Mouse (Mus musculus) adrenal gland, postnatal 10 days (tissue): ENCODE measurements at regions not wholly inside any gene's neighbourhood (a gene's known extent, or its start where the extent isn't known, plus 50 kb on each side); places are given as distances from the start of the nearest gene placed in this dataset.
A peak's percentile ranks its signal among the peaks of the same experiment; 100 is the strongest.

Experiments
- DNase-seq: peaks from one replicate; pipeline ENCODE4 v3.0.0; 2021; ENCODE audit warnings: mixed read lengths

DNA sequence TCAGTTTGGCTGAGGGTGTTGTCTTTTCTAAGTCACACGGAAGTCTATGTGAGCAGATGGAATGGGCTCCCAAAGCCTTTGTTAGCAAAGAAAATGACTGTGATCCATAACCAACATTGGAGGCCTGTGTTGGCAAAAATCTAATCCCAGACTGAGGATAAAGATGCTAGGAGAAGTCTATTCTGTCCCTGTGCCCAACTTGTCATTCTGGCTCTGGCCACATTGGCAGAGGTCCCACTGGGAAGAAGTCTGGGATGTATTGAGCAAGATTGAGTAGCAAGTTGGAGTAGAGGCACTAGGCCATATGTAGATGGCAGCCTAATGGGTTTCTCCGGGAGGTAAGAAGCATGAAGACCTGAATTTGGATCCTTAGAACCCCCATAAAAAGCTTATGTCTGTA lies 54.1 kb downstream of the Nog start:
- peak; percentile 30 for DNase-seq

DNA sequence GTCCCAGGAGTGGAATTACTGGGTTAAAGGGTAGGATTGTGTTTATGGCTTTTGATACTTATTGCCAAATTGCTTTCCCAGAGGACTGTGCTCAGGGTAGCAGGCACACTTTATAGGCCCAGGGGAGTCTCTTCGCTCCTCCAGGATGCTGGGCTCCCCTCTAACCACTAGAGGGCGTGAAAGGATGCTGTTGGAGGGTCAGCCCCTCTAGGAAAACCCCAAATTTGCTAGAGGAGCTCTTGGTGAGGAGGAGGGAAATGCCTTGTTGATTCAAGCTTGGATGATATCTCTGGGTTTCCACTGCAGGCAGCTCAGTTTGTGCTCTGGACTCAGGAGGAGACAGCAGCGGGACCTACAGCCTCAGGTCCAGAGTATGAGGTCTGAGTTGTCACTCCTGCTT lies 58.8 kb downstream of the Nog start:
- peak; percentile 49 for DNase-seq

DNA sequence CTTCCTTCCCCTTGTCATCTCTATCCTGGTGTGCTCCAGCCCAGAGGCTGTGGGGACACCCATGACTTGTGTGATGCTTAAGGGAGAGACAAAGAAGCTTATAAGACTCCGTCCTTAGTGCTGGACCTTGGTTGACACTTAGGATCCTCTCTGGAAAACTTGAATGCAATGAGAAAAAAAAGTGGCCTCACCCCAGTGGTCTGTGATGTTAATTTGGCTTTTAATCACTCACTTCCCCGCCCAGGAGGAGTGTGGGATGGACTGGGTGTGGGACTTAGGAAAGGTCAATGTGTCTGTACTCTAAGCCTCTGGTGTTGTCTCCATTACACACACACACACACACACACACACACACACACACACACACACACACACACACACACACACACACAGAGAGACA lies 60.0 kb downstream of the Nog start:
- DNase-seq, result no peak

DNA sequence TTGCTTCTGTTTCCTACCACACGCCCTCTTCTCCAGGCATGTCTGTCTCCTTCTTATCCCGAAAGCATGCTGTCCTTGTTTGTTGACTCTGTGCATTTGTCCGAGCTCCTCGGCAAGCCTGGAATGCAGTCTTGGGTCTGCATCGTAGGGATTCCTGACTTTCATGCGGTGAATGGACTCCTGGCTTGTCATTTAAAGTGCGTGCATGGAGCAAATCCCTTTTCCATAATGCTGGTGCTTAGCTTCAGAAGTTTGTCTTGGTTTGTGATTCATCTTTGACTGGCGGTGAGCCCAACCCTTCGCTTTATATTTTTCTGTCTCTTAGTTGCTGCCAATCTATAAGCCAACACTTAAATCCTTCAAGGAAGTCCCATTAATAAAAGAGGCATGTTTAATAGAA lies 62.2 kb downstream of the Nog start:
- DNase-seq, result no peak

DNA sequence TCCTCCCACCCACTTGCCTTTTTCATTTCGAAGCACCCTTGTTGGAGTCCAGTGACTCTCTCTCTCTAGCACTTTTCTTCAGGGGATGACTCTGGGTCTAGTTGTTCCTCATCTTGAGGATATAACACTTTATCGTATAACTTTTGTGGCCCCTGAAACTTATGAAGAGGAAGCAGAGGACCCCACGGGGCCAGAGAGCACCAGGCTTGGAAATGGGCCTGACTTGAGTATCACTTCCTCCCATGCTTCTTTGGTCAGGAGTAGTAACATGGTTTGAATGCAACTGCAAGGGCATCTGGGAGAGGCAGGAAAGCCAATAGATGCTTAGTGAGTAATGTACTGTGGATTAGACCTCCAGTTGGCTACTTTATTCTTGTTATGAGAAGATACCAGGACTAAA lies 65.2 kb downstream of the Nog start:
- no peak for DNase-seq

DNA sequence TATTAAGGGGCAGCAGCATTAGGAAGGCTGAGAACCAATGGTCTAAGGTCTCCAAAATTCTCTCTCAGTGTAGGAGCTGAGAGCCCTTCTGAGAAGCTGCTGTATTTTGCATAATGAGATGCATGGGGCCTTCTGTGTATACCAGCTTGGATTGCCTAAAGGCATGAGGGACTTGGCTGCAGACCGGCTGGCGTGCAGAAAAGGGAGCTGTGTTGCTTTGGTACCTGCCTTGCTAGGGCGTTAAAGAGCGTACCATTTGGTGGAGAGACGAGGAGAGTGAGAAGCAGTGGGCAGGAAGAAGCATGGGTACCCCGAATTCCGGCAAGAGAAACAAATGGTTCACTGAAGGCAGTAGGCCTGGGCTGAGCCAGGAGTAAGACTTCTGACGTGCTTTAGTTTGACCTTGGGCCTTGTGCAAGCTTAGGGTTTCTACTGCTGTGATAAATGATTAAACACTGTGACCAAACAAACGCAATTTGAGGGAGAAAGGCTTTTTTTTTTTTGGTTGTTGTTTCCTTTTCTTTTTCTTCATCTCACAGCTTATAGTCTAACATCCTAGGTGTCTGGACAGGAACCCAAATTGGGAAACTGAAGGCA lies 69.2 kb downstream of the Nog start:
- DNase-seq, result no peak

DNA sequence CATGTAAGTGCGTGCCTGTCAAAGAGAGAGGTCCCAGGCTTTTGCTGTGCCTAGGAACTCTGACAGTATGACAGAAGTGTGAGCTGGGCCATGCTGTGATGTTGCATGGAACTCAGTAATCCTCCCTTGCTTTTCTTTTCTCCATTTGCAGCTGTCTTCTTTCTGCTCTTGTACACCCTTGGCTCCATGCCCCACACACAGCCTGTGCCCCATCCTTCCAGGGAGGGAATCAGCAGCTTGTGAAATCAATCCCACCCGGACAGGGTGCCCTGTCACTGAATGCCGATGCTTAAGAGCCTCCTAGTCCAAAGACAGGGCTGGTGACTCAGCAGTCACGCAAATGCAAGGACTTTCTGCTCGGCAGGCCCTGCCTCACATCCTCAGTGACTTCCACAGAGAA lies 72.4 kb downstream of the Nog start:
- DNase-seq, result no peak

DNA sequence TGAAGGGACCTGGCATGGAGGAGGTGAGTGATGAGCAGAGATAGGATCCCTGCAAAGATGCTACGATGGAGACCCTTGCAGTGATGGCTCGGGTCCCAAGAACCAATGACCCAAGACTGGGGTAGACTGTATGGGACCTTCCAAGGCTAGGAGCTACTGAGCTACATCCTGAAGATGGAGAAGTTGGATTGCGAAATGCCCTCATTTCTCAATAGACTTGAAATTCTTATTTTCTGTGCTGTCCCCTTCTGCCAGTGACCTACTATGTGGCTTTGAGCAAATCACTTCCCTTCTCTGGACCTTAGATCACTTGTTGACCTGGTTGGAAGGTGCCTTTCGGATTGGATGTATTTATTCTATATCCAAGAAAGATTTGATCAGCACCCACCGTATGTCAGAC lies 88.9 kb downstream of the Nog start:
- DNase-seq, result no peak

DNA sequence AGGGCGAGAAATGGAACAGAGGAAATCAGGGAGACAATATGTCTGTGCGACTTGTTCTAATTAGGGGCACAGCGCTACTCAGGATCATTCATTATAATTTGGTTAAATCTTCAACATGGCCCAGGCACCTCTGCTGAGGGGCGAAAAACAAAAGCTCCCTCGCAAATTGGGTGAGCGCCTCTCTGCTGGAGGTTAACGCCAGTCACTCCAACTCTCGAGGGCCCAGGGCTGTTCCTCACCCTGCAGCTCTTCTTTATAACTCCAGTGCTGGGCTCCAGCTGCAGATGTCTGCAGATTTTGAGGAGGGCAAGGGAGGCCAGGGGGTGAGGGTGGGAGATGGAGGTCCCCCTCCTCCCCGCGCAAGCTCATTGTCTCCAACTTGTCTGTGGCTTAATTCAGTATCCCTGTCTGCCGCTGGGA lies 92.6 kb downstream of the Nog start:
- DNase-seq, result no peak

DNA sequence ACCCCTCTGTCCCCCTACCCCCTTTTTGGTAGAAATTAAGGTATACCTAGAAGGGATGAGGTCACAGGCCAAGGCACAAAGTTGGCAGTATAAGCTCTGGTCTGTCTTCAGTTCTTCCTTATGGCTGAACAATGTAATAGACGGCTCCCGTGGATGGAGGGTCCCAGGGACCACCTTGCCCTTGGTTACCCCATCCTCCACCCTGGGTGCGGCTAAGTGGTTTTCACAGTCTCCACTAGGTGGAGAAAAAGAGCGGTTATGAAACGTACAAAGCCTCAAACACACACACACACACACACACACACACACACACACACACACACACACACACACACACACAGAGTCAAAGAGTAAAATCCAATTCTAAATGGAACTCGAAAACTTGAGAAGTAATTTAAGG lies 93.1 kb downstream of the Nog start:
- no peak for DNase-seq

DNA sequence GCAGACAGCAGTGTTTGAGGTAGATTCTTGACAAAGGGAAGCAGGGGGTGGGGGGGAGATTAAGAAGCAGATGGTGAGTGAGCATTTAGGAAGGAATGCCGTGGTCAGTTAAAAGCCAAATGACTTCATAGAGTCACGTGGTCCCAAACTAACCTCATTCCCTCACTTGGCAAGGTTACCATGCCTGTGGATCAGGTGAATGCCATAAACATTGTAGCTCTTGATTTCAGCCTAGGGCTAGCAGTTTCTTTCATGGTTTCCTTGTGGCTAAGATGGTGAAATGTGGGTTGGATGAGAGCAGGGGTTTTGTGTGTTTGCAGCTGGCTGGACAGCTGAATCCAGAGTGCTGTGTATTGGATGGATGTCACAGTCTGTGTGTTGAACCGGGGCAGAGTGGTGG lies 95.3 kb downstream of the Nog start:
- DNase-seq, result no peak

DNA sequence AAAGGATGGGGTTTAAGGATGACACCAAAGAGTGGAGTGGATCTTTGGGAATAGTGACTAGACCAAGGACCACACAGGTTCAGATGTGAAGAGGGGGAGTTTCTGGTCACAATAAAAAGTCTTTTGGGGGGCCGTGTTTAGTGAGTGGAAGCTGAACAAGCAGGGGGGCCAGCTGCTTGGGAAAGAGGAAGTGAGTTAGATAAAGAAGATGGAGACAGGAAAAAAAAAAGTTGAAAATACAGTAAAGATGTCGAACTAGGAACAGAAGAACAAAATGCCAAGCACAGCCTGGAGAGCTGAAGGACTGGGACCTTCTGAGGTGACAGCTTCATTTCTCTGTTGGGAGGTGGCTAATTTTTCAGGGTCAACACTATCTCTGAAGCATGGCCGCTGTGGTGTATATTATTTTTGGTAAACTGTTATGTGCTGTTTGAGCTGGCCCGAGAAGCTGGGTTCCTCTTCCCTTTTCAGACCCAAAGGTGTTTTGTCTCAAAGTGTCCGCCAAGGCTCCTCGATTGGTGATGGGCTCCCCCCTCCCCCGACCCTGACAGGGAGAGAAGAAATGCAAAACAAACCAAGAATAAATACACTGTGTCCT lies 97.1 kb downstream of the Nog start:
- no peak for DNase-seq

DNA sequence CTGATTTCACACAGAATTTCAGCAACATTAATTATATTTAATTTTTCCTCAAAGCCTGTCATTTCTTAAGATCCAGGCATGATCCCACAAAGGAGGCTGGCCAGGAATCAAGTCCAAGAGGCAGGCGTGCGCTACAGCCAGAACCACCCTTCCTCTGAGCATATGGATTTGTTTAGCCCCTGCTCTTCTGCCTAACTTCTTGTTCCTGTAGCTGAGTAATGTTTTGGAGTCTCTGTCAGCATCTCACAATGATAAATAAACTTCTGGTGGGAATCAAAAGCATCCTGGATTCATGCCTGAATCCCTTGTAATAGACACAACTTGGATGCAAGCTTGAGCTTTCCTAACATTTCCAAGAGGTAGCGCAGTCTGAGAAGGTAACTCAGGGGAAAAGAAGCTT lies 101.7 kb downstream of the Nog start:
- DNase-seq, result no peak

DNA sequence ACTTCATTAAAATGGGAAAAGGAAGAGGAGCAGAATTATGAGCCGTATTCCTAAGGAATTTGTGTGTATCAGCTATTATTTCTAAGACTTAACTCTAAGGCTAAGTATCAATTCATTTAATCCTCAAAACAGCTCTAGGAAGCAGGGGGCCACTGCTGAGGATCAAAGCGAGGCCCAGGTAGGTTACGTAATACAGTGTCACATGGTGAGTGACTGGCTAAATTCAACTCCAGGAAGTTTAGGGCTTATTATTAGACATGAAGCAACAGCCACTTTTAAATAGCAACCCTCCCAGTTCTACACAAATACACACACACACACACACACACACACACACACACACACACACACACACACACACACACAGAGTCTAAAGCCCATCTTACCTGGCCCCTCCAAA lies 109.3 kb downstream of the Nog start:
- DNase-seq, result no peak

DNA sequence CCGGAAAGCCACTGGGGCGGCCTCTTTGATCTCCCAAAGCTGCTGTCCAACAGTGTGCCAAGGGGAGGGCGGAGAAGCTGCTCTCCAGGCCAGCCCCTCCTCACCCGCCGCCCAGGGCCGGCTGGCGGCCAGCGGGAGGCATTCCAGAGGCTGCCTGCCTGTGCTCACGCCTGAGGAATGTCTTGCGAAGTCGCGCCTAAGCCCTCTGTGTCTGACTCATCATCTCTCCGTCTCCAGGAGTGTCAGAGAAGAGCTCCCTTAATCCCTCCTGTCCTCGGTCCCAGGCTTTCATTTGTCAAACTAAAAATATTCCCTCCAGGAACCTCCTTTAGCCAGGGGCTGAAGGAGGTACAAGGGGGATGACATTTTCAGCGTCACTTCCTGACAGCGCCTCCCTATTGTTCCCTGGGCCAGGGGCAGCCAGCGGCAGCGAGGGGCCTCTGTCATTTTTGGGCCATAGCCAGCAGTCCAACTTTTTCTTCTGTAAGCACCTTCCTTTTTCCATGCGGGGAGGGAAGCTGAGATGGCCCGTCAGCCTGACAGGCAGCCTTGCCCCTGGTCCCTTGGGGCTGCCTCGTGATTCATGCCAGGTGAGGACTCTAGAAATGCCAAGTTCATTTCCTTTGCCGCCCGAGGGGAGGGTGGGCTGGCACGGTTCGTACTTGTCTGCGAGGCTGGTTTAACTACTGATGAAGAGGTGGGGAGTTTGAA lies 113.4 kb downstream of the Gm525 start:
- DNase-seq, result peak; percentile 86

DNA sequence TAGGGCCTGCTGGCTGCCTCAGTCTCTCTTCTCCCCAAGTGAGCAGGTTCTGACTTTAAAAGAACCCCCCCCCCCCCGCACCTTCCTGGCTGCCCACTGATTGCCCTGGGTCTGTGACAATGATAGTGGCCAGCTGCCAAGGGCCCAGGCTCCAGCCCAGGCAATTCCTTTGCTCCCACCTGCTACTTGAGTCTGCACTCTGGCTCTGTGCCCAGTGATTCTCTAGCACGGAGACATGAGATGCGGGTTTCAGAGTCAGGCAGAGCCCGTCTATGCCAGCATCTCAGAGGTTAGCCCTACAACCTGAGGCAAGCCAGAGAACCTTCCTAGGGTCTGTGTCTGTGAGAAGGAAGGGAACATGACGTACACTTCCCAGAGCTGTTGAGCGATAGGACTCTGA lies 112.2 kb downstream of the Gm525 start:
- DNase-seq, result peak; percentile 21

DNA sequence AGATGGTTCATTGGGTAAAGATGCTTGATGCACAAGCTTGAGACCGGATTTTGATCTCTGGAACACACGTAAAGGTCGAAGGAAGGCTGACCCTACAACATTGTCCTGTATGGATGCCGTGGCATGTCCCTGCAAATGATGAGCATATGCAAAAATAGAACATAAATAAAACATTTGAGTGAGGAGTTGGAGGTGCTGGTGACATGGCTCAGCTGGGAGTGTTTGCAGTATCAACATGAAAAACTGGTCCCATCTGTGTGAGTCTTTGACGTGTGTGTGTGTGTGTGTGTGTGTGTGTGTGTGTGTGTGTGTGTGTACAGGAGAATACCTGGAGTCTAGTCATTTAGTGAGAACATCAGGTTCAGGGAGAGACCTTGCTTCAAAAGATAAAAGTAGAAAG lies 107.8 kb downstream of the Gm525 start:
- no peak for DNase-seq

DNA sequence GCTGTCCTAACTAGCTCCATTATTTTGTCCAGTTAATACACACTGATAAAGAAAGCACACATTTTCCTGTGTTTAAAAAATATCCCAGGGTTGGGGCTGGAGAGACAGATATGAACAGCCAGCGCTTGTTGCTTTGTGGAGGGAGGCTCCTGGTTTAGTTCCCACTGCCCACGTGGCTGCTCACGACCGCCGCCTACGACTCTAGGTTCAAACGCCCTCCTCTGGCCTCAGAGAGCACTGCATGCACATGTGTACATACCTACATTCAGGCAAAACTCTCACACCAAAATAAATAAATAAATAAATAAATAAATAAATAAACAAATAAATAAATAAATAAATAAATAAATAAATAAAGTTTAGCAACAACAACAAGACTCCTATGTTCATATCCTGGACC lies 104.8 kb downstream of the Gm525 start:
- no peak for DNase-seq

DNA sequence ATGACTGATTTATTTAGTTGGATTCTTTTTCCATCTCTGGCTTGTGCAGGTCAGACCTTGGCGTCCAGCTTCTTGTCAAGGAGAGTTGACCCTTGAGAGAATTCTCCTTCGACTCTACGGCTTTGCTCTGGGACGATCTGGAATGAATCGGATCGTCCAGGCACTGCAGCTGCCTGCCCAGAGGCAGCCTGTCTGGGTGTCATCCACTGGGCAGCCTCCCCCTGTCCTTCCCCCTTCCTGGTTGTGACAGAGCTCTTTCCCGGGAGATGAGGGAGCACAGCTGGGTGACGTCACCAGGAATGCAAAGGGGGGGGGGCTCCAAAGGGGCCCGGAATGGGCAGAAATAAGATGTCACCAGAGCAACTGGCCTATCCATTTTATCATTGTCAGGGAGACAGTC lies 101.9 kb downstream of the Gm525 start:
- peak; percentile 38 for DNase-seq

DNA sequence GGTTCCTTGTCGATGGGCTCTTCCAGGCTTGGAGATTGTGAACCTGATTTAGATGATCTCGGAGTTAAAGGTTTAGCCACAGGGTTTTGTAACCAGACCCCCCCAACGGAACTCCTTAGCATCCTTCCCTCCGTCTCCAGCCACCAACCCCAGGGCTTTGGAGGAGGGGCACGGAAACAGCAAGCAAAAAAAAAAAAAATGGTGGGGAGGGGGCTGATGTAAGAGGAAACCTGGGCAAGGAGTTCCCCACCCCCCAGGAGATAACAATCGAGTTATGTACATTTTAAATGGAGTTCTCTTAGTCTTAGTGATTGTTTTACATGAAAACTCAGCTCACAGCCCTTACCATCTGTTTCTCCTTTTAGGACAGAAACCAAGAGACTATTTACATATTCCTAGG lies 101.3 kb downstream of the Gm525 start:
- no peak for DNase-seq

DNA sequence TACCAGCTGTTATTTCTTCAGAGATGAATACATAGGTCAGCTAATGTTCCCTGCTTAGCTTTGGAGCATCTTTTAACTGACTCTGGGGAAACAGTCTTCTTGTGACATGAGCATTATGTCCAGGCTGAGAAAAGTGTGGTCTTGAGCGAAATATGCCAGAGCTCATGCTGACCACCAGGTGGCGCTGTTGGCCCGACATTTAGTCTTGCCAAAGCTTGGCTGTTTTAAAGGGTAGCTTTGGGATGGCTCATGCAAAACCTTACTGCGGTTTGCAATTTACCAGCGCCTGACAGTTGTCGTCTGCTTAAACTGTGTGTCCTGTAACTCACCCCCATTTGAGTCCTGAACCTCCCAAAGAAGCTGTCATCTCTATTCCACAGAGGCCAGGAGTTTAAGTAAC lies 91.6 kb downstream of the Gm525 start:
- peak; percentile 92 for DNase-seq

DNA sequence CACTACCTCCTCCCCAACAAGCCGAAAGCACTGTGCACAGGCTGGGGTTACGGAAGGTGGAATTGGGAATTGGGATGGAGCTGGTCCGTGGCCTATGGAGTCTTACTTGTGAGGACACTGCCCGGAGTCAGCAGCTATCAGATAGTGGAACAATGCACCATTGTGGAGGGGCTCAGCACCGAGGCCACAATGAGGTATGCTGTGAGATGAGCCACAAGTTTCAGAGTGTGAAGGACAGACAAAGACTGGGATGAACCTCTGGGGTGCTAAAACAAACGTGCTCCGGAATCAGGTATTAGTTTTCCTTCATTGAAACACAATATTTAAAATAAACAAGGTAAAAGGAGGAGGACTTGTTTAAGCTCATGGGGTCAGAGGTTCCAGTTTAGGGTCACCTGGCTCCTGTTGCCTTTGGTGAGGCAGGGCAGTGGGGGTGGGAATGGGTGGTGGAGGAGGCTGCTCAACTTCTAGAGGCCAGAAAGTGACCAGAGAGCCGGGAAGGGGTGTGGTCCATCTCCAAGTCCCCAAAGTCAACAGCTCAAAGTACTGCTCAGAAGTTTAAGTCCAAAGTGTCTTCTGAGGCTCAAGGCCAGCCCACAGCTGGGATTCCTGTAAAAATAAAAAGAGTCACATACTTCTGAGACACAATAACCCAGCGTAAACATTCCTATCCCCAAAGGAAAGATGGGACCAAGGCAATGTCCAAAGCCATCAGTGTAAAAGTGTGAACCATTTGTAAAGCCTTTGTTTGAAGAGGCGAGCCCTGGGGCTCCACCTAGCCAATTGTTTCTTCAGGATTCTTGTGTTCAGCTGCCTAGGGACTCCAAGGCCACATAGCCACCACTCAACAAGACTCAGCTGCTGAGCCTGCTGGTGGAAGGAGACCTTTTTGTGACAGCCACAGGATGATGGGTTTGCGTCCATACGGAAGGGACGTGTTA lies 80.1 kb downstream of the Gm525 start:
- DNase-seq, result no peak

DNA sequence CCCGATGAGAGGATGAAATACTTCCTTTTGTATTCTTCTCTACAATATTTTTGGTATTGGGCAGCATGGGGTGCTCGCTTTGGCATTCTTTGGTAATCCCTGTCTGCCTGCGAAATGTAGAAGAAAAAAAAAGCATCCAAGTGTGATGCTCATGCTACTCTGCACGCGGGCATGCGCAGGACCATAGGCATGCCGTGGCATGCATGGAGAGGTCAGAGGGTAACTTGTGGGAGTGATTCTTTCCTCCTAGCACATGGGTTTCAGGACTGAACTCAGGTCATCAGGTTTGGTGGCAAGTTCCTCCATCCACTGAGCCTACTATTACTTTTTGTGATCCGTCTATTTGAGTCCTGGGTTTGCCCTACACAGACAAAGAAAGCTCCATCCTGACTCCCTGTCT lies 74.3 kb downstream of the Gm525 start:
- DNase-seq, result no peak
